Mouse (Mus musculus) cerebellum, adult 2 months (tissue): ENCODE measurements at regions not wholly inside any gene's neighbourhood (a gene's known extent, or its start where the extent isn't known, plus 50 kb on each side); places are given as distances from the start of the nearest gene placed in this dataset.

Experiments used
- CTCF ChIP-seq: fragments of 200-500 bp; IDR thresholded peaks from 2 replicates; pipeline ENCODE4 v1.5.1; 2011; ENCODE audit warnings: low read depth, mild to moderate bottlenecking, control low read depth, low read length, moderate library complexity, borderline replicate concordance; ENCODE audit not compliant: insufficient read depth
- POLR2A ChIP-seq: fragments of 200-500 bp; IDR thresholded peaks from 2 replicates; pipeline ENCODE4 v1.6.1; 2011; ENCODE audit warnings: low read length, control low read depth, borderline replicate concordance; ENCODE audit not compliant: insufficient read depth

GRCm38 (mm10) chr16:55663946-55664345, 174.8 kb downstream of the Nfkbiz start:
- TF ChIP-seq CTCF (no peak), POLR2A (no peak)
